Mouse (Mus musculus) heart, postnatal 4 days (tissue): ENCODE measurements around the gene Dnm2. TPM values are rescaled to one million over a fixed set of nuclear protein-coding genes. Genes with fewer than 3 reads are reported as not detected.

Experiments used
- DNase-seq: peaks from one replicate; pipeline ENCODE4 v3.0.0; 2021
- microRNA-seq, 2 experiments: library from miRNA; unstranded; fragments of <30 nt; microRNA quantifications; one replicate each; pipeline ENCODE4 v1.2.0; 2021 to 2022
- total RNA-seq, 2 experiments: library from RNA; stranded (reverse); gene quantifications; 2 replicates each; pipeline ENCODE4 v1.2.3; 2021

Dnm2 gene
- total RNA-seq, 2 experiments from 2014 or later, result 83.9 to 86.7 TPM

- DNase-seq, result peak; percentile 71
These were observed 122.0 kb downstream of the Dnm2 start, which contains the start of gene Carm1 for GRCm38 (mm10) chr9:21546789-21547074. Carm1 (plus strand) TSS chr9:21546894.

- peak; percentile 55 for DNase-seq
These were observed 122.6 kb downstream of the Dnm2 start for GRCm38 (mm10) chr9:21547075-21547941.

GRCm38 (mm10) chr9:21551049-21551448 lies 126.3 kb downstream of the Dnm2 start:
- DNase-seq, result no peak

GRCm38 (mm10) chr9:21553607-21554273 lies 129.0 kb downstream of the Dnm2 start:
- no peak for DNase-seq

GRCm38 (mm10) chr9:21555198-21555742 lies 130.6 kb downstream of the Dnm2 start:
- no peak for DNase-seq

GRCm38 (mm10) chr9:21556996-21557395 lies 132.3 kb downstream of the Dnm2 start:
- no peak for DNase-seq

Small RNA genes lying within 50 kb of the gene (microRNA-seq; reads per million reads assigned to microRNA genes)
- 0 reads per million in 2 experiments for gene Mir199a-1

Other genes starting within 250 kb of the Dnm2 start
- gene Keap1, start 185.5 kb upstream of the Dnm2 start, total RNA-seq, result 10 to 100 TPM; 33.7 to 37.7 TPM
- gene S1pr5, start 176.5 kb upstream of the Dnm2 start, total RNA-seq, result under 1 TPM; 0.17 to 0.29 TPM
- gene Atg4d, start 159.6 kb upstream of the Dnm2 start, total RNA-seq, result 10 to 100 TPM; 53.1 to 59.1 TPM
- 10 to 100 TPM; 18.5 to 21.0 TPM for gene Kri1, start 136.9 kb upstream of the Dnm2 start, total RNA-seq
- 10 to 100 TPM; 49.5 to 54.6 TPM for gene Cdkn2d, start 133.5 kb upstream of the Dnm2 start, total RNA-seq
- gene Ap1m2, start 112.6 kb upstream of the Dnm2 start, total RNA-seq, result not detected
- gene Slc44a2, start 104.2 kb upstream of the Dnm2 start, total RNA-seq, result 10 to 100 TPM; 63.4 to 65.0 TPM
- 10 to 100 TPM; 79.5 to 80.1 TPM for gene Ilf3, start 57.0 kb upstream of the Dnm2 start, total RNA-seq
- gene Qtrt1, start 13.1 kb upstream of the Dnm2 start, total RNA-seq, result 10 to 100 TPM; 11.3 to 13.3 TPM
- gene Tmed1, start 85.3 kb downstream of the Dnm2 start, total RNA-seq, result 10 to 100 TPM; 38.6 to 46.3 TPM
- 1 to 10 TPM in 1 of 2 experiments, under 1 TPM in 1; 0.95 to 1.1 TPM for gene AB124611, start 101.3 kb downstream of the Dnm2 start, total RNA-seq
- gene Carm1, start 122.0 kb downstream of the Dnm2 start, total RNA-seq, result 10 to 100 TPM; 70.5 to 79.0 TPM
- gene Timm29, start 167.8 kb downstream of the Dnm2 start, total RNA-seq, result 10 to 100 TPM; 32.3 to 36.4 TPM
- 1 to 10 TPM; 6.6 to 7.7 TPM for gene Yipf2, start 167.9 kb downstream of the Dnm2 start, total RNA-seq
- gene Smarca4, start 191.3 kb downstream of the Dnm2 start, total RNA-seq, result 10 to 100 TPM; 74.5 to 80.1 TPM